Mouse (Mus musculus): ENCODE results near the gene Olfr313.

Olfr313 gene

DNA sequence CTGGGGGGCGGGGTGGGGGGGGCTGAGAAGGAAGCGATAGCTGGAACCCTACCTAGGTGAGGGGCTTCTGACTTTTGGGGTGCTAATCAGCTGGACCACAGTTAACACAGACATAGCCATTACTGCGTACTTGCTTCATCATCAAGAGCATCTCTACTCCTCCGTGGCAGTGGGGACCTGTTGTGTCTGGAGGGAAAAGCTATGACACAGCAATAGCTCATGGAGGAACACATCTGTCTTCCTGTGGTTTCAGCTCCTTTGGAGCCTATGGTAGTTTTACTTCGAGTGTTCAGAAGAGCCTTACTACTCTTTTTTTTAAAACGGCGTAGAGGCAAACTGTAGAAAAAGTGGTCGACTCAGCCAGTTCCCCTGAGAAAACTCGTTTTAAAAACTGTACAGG lies 32.8 kb downstream of the Olfr313 start:
- DNase-seq (ENCODE audit: extremely low read depth, low read depth, low spot score): no peak

DNA sequence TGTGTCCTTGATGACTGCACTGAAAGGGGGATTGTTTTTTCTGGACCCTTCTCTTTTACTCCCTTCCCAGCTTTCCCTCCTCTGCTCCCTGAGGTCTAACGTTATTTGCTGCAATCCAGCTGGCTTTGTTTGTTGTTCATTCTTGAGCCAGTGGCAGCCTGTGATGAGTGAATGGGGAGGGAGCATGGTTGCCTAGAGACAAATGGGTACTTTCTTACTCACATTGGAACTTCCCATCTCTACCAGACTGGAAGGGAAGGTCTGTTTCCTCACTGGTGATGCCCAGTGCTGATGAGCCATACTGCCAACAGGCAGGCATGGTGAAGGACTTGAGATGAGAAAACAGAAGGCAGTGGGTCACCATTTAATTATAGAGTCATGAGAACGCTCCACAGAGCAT lies 34.9 kb downstream of the Olfr313 start:
- no peak for DNase-seq (ENCODE audit: extremely low read depth, low read depth, low spot score)

- no peak for DNase-seq (ENCODE audit: extremely low read depth, low read depth, low spot score)
Observed at GRCm38 (mm10) chr11:58860744-58861143, 45.9 kb downstream of the Olfr313 start.

DNA sequence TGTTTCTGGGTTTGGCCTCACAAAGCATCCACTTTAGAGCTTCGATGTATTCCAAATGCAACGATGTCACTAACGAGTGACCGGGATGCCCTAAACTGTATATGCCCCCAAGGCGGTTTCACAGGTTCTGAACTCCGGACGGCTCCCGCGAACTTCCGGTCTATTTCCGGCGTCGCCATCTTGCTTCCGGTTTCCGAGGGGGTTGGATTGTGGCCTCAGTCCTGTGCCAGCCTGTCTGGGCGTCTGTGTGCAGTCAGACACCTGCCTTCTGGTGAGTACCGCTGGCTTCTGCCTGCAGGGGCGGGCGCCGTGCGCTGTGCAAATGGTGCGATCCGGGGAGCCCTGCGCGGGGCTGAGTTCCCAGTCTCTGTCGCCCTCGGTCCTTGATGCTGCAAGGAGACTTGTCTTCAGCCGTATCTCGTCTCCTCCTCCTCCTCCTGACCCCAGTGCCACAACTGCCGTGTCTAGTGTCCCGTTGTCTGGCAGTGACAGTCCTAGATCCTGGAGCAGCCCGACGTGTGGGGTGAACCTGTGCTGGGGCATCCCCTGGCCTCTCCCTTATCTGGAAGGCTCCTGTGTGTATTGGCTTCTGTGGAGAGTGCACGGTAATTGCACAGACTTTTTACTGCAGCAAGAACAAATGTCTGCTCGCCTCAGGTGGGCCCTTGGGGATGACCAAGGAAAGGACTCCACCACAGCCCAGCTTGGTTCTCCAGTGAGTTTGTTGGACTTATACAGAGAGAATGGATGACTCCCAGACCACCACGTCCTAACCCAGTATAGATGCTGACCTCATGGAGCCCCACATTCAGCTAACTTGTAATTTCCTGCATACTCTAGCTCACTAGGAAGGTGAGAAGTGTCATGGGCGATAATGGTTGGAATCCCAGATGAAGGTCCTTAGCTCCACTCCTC lies 52.5 kb downstream of the Olfr313 start, which contains the start of gene 2810021J22Rik:
Gene 2810021J22Rik, plus strand, starts transcription at position 178 of the 915 bp plus-strand sequence.
- DNase-seq (ENCODE audit: extremely low read depth, low read depth, low spot score): no peak

GRCm38 (mm10) chr11:58867954-58868330 lies 53.1 kb downstream of the Olfr313 start:
- peak; percentile 63 for DNase-seq (ENCODE audit: extremely low read depth, low read depth, low spot score)
